Mouse (Mus musculus) forebrain, embryonic 12.5 days (tissue): ENCODE data around the gene Actr5. TPM values are rescaled to one million over a fixed set of nuclear protein-coding genes. Genes with fewer than 3 reads are reported as not detected.

Source experiments
- ATAC-seq: fragments of 200-750 bp; cut with Nextera tagmentation; 2 replicates; pipeline ENCODE4 v1.8.0; 2017; ENCODE audit warnings: moderate TSS enrichment; ENCODE audit not compliant: low FRiP score
- H3K27ac ChIP-seq: fragments of 300-500 bp; sonication (generic); 2 replicates; pipeline ENCODE4 v1.5.1; 2016; ENCODE audit warnings: mild to moderate bottlenecking
- H3K27me3 ChIP-seq: fragments of 300-500 bp; sonication (generic); 2 replicates; pipeline ENCODE4 v1.6.1; 2016; ENCODE audit warnings: mild to moderate bottlenecking
- H3K36me3 ChIP-seq: fragments of 300-500 bp; sonication (generic); replicated peaks from 2 replicates; pipeline ENCODE4 v1.6.1; 2016; ENCODE audit warnings: mild to moderate bottlenecking
- H3K4me1 ChIP-seq: fragments of 300-500 bp; sonication (generic); 2 replicates; pipeline ENCODE4 v1.6.1; 2016
- H3K4me2 ChIP-seq: fragments of 300-500 bp; sonication (generic); 2 replicates; pipeline ENCODE4 v1.6.1; 2016; ENCODE audit warnings: mild to moderate bottlenecking, moderate library complexity
- H3K4me3 ChIP-seq: fragments of 300-500 bp; sonication (generic); replicated peaks from 2 replicates; pipeline ENCODE4 v1.5.1; 2016; ENCODE audit warnings: mild to moderate bottlenecking
- H3K9ac ChIP-seq: fragments of 300-500 bp; sonication (generic); 2 replicates; pipeline ENCODE4 v1.6.1; 2016; ENCODE audit warnings: mild to moderate bottlenecking
- H3K9me3 ChIP-seq: fragments of 300-500 bp; sonication (generic); 2 replicates; pipeline ENCODE4 v1.6.1; 2016
- WGBS: fragments of 180-500 bp; shearing (Covaris S2); methylation state at CpG from one replicate; pipeline ENCODE4 v1.1.7; 2016; 5-methylcytosine and 5-hydroxymethylcytosine counted together
- microRNA counts: library from miRNA; unstranded; fragments of <30 nt; microRNA quantifications from one replicate; lab custom pipeline; 2017
- microRNA-seq: library from miRNA; unstranded; fragments of <30 nt; microRNA quantifications from one replicate; pipeline ENCODE4, GENCODE M21; 2017
- polyA plus RNA-seq: library from polyadenylated mRNA; unstranded; fragments of >200 nt; fragmentation: Nextera tagmentation; extraction: Ambion mirVana; gene quantifications from 2 replicates; pipeline ENCODE4 v1.2.1, GENCODE M21; 2016

Gene Actr5
- polyA plus RNA-seq, 1 experiment from 2014 or later: 22.6 TPM

DNA sequence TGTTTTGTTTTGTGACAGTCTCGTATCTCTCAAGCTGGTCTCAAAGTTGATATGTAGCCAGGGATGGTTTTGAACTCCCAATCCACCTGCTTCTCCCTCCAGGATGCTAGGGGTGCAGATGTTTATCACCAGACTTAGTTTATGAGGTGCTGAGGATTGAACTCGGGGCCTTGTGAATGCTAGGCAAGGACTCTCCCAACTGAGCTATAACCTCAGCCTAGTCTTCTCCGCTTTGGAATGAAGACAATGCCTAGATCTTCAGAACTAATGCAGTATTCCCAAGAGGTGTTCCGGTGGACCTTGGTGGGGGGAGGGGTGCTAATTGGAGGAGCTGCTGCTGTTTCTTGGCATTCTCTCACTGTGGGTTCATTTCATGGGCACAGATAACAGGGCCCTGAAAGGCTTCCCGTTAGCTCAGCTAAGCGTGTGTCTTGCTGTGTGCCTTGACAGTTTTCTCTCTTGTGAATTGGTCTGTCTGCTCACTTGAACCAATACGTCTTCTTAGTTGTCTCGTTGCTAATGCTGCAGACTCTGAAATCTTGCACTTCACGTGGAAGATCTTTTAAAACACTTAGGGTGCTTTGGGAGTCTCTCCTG, 59.7 kb downstream of the Actr5 start:
- Histone ChIP-seq H3K36me3 (no peaks in the 10 kb centered on the region), H3K9ac (no peak overlapping the region), H3K27me3 (no peaks in the 10 kb centered on the region), H3K4me1 (peaks cover 25% of the 10 kb centered on the region), H3K4me2 (no peak overlapping the region), H3K9me3 (no peaks in the 10 kb centered on the region), H3K27ac (no peak overlapping the region), H3K4me3 (no peak overlapping the region)
- 54% methylated on average over 9 of the region's 9 CpGs for WGBS
- ATAC-seq: no peak

DNA sequence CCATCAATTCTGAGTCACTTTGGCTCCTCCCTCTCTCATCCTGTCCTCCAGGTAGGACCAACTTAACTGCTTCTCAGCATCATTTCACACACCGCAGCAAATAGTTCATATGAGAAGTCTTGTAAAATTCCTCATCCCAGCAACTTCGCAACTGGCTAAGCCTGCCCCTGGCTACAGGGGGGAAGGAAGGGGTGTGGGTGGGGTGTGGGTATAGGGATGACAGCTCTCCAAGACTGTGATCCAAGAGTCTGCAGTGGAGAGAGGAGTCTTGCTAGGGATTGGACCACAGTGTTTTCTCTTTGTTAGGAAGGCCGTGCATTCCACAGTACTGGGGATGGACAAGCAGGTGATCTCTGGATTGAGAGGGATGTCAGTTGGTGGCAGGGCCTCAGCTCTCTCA, 60.2 kb downstream of the Actr5 start:
- Histone ChIP-seq H3K9ac (no peak overlapping the region), H3K27ac (no peak overlapping the region), H3K4me1 (peaks cover 29% of the 10 kb centered on the region), H3K4me2 (no peak overlapping the region), H3K36me3 (no peaks in the 10 kb centered on the region), H3K9me3 (no peaks in the 10 kb centered on the region), H3K27me3 (no peaks in the 10 kb centered on the region), H3K4me3 (no peak overlapping the region)
- no peak for ATAC-seq
- 92% methylated on average over 3 of the region's 3 CpGs for WGBS

DNA sequence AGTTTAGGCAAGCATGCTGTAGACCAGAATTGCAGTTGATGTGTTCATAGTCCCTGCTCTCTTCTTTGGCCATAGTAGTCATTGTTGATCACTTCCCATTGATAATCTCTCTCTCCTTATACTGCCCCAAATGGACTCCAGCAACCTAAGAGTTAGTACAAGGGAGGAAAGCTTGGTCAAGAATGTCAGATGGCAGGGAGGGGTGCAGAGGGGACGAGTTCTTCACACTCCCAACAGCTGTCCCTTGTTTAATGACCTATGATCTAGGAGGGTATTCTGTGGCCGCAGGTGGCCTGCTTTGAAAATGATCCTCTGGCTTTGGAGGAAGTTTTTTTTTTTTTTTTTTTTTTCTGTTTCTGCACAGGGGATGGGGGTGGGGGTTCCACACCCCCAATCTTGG, 61.7 kb downstream of the Actr5 start:
- ATAC-seq: no peak

DNA sequence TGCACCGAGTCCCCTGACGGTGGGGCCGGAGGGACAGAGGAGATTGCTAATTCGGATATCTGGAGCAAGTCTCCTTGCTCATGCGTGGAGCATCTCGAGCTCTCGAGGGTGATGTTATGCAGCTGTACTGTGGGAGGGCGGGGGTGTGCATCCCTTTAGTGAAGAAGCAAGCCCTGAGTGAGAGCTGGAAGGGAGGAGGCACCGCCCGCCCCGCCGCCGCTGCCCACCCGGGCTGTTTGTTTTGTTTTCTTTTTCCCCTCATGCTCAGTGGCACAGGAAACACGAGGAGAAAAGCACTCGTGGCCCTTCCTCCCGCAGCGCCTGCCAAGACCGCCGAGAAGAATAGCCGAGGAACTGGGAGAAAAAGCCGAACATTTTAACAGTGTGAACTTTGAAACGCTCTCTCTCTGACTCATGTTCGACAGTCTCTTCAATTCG, 63.1 kb downstream of the Actr5 start:
- Histone ChIP-seq H3K27ac (no peak overlapping the region), H3K9me3 (no peaks in the 10 kb centered on the region), H3K4me3 (no peak overlapping the region), H3K9ac (no peak overlapping the region), H3K36me3 (no peaks in the 10 kb centered on the region), H3K4me1 (peaks cover 19% of the 10 kb centered on the region), H3K4me2 (no peak overlapping the region), H3K27me3 (no peaks in the 10 kb centered on the region)
- WGBS: 56% methylated on average over 25 of the region's 25 CpGs
- no peak for ATAC-seq

More for the DNA sequence above, 61.7 kb downstream of the Actr5 start:
- Histone ChIP-seq H3K4me3 (no peak overlapping the region), H3K27me3 (no peaks in the 10 kb centered on the region), H3K9me3 (no peaks in the 10 kb centered on the region), H3K36me3 (no peaks in the 10 kb centered on the region), H3K4me1 (peaks cover 25% of the 10 kb centered on the region), H3K9ac (no peak overlapping the region), H3K4me2 (no peak overlapping the region), H3K27ac (no peak overlapping the region)
- 58% methylated on average over 2 of the region's 2 CpGs for WGBS

MicroRNAs encoded within 50 kb of the gene (microRNA counts, 519-probe panel; counts per million panel counts)
- not detected for microRNA mmu-miR-3474 (lab: Ali Mortazavi, UCI)

Small RNAs within 50 kb of the gene (microRNA-seq; reads per million reads assigned to microRNA genes)
- gene Mir3474: 2.7 reads per million, percentile 4 among the genes with 10 or more reads in this experiment

Other genes starting within 250 kb of the Actr5 start
- gene Snhg11, start 249.2 kb upstream of the Actr5 start, polyA plus RNA-seq: 34.1 and 39.7 TPM in 2 replicates
- 24.3 and 26.0 TPM in 2 replicates for gene Ralgapb, start 215.0 kb upstream of the Actr5 start, polyA plus RNA-seq
- gene Adig, start 122.3 kb upstream of the Actr5 start, polyA plus RNA-seq: not detected in 2 replicates
- gene Arhgap40, start 112.1 kb upstream of the Actr5 start, polyA plus RNA-seq: 0.36 and 0.81 TPM in 2 replicates
- gene Slc32a1, start 14.1 kb upstream of the Actr5 start, polyA plus RNA-seq: 3.8 and 4.3 TPM in 2 replicates
- gene Ppp1r16b, start 40.5 kb downstream of the Actr5 start, polyA plus RNA-seq: 2.9 and 3.2 TPM in 2 replicates
- 50.9 and 51.0 TPM in 2 replicates for gene Fam83d, start 143.2 kb downstream of the Actr5 start, polyA plus RNA-seq
- gene Dhx35, start 169.9 kb downstream of the Actr5 start, polyA plus RNA-seq: 20.1 and 22.7 TPM in 2 replicates